Mouse (Mus musculus): ENCODE results near the gene Kmt2c. TPM values are rescaled to one million over a fixed set of nuclear protein-coding genes. Genes with fewer than 3 reads are reported as not detected.

Kmt2c gene
- 16.2 and 23.2 TPM in 2 replicates for polyA plus RNA-seq (2012; rRNA removed; ENCODE audit: low replicate concordance)

GRCm38 (mm10) chr5:25498346-25498820, at the start of gene Kmt2c:
Gene Kmt2c (minus strand): TSS chr5:25498783.

GRCm38 (mm10) chr5:25515767-25516166, 17.2 kb upstream of the Kmt2c start, which contains the start of gene Cct8l1:
Gene Cct8l1 (plus strand): TSS chr5:25516067.

GRCm38 (mm10) chr5:25222752-25223702, 275.6 kb downstream of the Kmt2c start, which contains the start of gene E130116L18Rik:
Gene E130116L18Rik (minus strand): TSS chr5:25223153.

Other genes starting within 250 kb of the Kmt2c start
- gene Cct8l1, start 17.3 kb upstream of the Kmt2c start, polyA plus RNA-seq (2012; rRNA removed; ENCODE audit: low replicate concordance), result 0.16 TPM in 1 of 2 replicates, not detected in the other
- 3.6 and 5.0 TPM in 2 replicates for gene Xrcc2, start 207.0 kb upstream of the Kmt2c start, polyA plus RNA-seq (2012; rRNA removed; ENCODE audit: low replicate concordance)